In the genomic region with DNA sequence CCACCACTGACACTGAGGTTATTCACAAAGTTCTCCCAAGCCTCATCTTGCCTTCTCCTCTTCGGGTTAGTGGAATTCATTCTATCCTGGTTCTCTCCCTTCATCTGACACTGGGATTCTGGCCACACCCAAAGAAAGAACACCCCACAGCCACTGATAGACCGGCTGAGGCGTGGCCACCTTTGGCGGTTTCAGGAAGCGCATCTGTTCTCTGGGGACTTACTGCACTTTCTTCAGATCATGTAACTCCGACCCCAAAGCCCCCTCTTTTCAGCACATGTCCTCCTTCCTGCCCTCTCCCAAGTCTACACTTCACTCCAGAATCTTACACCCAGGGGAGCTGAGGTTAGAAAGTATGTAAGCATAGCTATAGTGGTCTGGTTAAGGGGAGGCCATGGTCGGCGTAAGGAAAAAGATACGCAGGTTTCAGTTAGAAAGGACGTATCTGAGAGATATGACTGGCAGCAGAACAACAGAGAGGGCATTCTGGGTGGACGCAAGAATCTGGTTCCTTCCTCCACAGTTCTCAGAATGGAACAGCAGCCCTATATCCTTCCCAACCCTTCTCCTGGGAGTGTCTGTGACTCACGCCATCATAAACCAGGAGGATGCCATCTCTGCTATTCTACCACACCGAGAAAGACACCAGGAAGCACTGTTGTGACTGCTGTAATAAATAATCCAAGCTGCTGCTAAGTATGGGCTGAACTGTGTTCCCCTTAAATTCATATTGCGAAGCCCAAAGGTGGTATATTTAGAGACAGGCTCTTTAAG, we compare ENCODE assay signal across 11 mouse cellular contexts.
DNase-seq lines count a peak whose midpoint lies in the region; ATAC-seq and TF ChIP-seq lines count a peak whose summit lies in the region.
"Had no signal": no experiment of that assay in that cellular context is flagged by ENCODE, and none has a peak within 500 bp of the region (broad histone marks: within the 10 kb centered on the region; RNA-seq: fewer than 3 reads in every experiment).

No protein-coding gene starts in this region.

- WGBS in hindbrain, embryonic 11.5 days = 64% methylated on average over 14 of the region's 14 CpGs
- WGBS in hindbrain, embryonic 16.5 days = 68% methylated on average over 14 of the region's 14 CpGs

- no peak for TF ChIP-seq CTCF in CH12.LX (conservative IDR thresholded peaks at IDR 0.05 in 1 of 2, IDR thresholded peaks at IDR 0.05 in 1 of 2; ENCODE audit: low read depth in 2 of 2, low read length in 2 of 2)

- no peak overlapping the region for H3K9ac ChIP-seq in hindbrain, embryonic 11.5 days (ENCODE audit: low read depth, low read length)
- H3K9ac ChIP-seq in hindbrain, embryonic 16.5 days (ENCODE audit: low read depth, low read length) = no peak overlapping the region
- H3K9ac ChIP-seq in CH12.LX (ENCODE audit: insufficient read depth, low read depth) = peak overlapping the region; percentile 36; the same call in 1 of the 2 replicates
- H3K9ac ChIP-seq: neural tube, embryonic 12.5 days had no signal

- no peaks in the 10 kb centered on the region for H3K4me1 ChIP-seq in hindbrain, embryonic 11.5 days (replicated peaks; ENCODE audit: control insufficient read depth, insufficient read depth, low read length)
- no peaks in the 10 kb centered on the region; the same call in none of the 2 replicates for H3K4me1 ChIP-seq in hindbrain, embryonic 16.5 days (ENCODE audit: control insufficient read depth, insufficient read depth, low read depth, low read length)
- peaks cover 14 to 41% of the 10 kb centered on the region in 2 experiments for H3K4me1 ChIP-seq in CH12.LX (ENCODE audit: control insufficient read depth in 1 of 2, insufficient read depth in 2 of 2)

- no peaks in the 10 kb centered on the region for H3K79me2 ChIP-seq in CH12.LX (replicated peaks; ENCODE audit: control insufficient read depth, extremely low read depth, insufficient read depth, poor library complexity, severe bottlenecking)

- intact Hi-C loops in gastrocnemius, postnatal 14 days (cut with DNase I; ENCODE audit: low total_unique reads) = no loop called here

- H3K4me3 ChIP-seq in hindbrain, embryonic 11.5 days (ENCODE audit: low read depth, low read length) = no peak overlapping the region
- no peak overlapping the region for H3K4me3 ChIP-seq in hindbrain, embryonic 16.5 days (ENCODE audit: low read length)
- H3K4me3 ChIP-seq in CH12.LX (replicated peaks in 1 of 3; ENCODE audit: low read depth in 2 of 3, low read length in 2 of 3, poor library complexity in 1 of 3) = no peak overlapping the region
- H3K4me3 ChIP-seq: neural tube, embryonic 12.5 days had no signal

- DNase-seq in hindbrain, embryonic 11.5 days (ENCODE audit: low spot score) = no peak
- DNase-seq in CH12.LX (ENCODE audit: extremely low read depth) (no peak), MN1 (ENCODE audit: low spot score) (peak; percentile 39)
- DNase-seq in spleen, postnatal 36 days (ENCODE audit: low spot score in 2 of 2) = peak; percentile 42 to 52
- DNase-seq in gastrocnemius, postnatal 14 days = no peak
- DNase-seq in adrenal gland, postnatal 14 days = no peak
- DNase-seq: adrenal gland, postnatal 36 days; cerebellum, postnatal 10 days had no signal

- H3K27ac ChIP-seq in hindbrain, embryonic 11.5 days (ENCODE audit: low read depth, low read length) = peak overlapping the region; percentile 39; the same call in 1 of the 2 replicates
- H3K27ac ChIP-seq in hindbrain, embryonic 16.5 days (ENCODE audit: low read depth, low read length) = no peak overlapping the region
- H3K27ac ChIP-seq in CH12.LX (ENCODE audit: insufficient read depth, low read depth) = no peak overlapping the region

- no peak for TF ChIP-seq POLR2A in CH12.LX (IDR thresholded peaks at IDR 0.05; ENCODE audit: low read depth, low read length)

- H3K9me3 ChIP-seq in hindbrain, embryonic 11.5 days (ENCODE audit: control insufficient read depth, low read length) = no peaks in the 10 kb centered on the region
- no peaks in the 10 kb centered on the region for H3K9me3 ChIP-seq in hindbrain, embryonic 16.5 days (ENCODE audit: control insufficient read depth, low read length)
- H3K9me3 ChIP-seq in CH12.LX (replicated peaks; ENCODE audit: low read length) = no peaks in the 10 kb centered on the region
- H3K9me3 ChIP-seq: neural tube, embryonic 12.5 days had no signal

- in situ Hi-C loops in CH12.LX (cut with MboI; ENCODE audit: low pct_ligation_motif_present, low pct_unique_long_range_greater_than_20kb, low sequenced_read_pairs) = no loop called here

- no peak overlapping the region for H3K4me2 ChIP-seq in hindbrain, embryonic 11.5 days (replicated peaks; ENCODE audit: low read depth, low read length)
- no peak overlapping the region for H3K4me2 ChIP-seq in hindbrain, embryonic 16.5 days (ENCODE audit: low read length)
- peak overlapping the region; percentile 41; the same call in 1 of the 2 replicates for H3K4me2 ChIP-seq in CH12.LX (ENCODE audit: insufficient read depth, low read depth, poor library complexity, severe bottlenecking)
- H3K4me2 ChIP-seq: neural tube, embryonic 12.5 days had no signal

- H3K27me3 ChIP-seq in hindbrain, embryonic 11.5 days (ENCODE audit: control insufficient read depth, insufficient read depth, low read length) = no peaks in the 10 kb centered on the region
- no peaks in the 10 kb centered on the region for H3K27me3 ChIP-seq in hindbrain, embryonic 16.5 days (replicated peaks; ENCODE audit: control insufficient read depth, insufficient read depth, low read length)
- H3K27me3 ChIP-seq in CH12.LX (replicated peaks) = no peaks in the 10 kb centered on the region
- H3K27me3 ChIP-seq: neural tube, embryonic 12.5 days had no signal

- no peaks in the 10 kb centered on the region for H3K36me3 ChIP-seq in hindbrain, embryonic 11.5 days (ENCODE audit: control insufficient read depth, insufficient read depth, low read length)
- no peaks in the 10 kb centered on the region for H3K36me3 ChIP-seq in hindbrain, embryonic 16.5 days (ENCODE audit: control insufficient read depth, insufficient read depth, low read length)
- no peaks in the 10 kb centered on the region for H3K36me3 ChIP-seq in CH12.LX (replicated peaks in 1 of 2; ENCODE audit: control insufficient read depth in 1 of 2, insufficient read depth in 1 of 2, low read length in 1 of 2)
- H3K36me3 ChIP-seq: neural tube, embryonic 12.5 days had no signal

- no peak for TF ChIP-seq EP300 in CH12.LX (IDR thresholded peaks at IDR 0.05; ENCODE audit: low read length)

- TF ChIP-seq RAD21 in CH12.LX (IDR thresholded peaks at IDR 0.05; ENCODE audit: low read depth, low read length) = no peak

- ATAC-seq in hindbrain, embryonic 11.5 days (ENCODE audit: low FRiP score) = no peak
- ATAC-seq in hindbrain, embryonic 16.5 days = no peak
- ATAC-seq: midbrain, embryonic 16.5 days had no signal

- dilution Hi-C loops in CH12.LX (cut with MboI; ENCODE audit: extremely low pct_ligation_motif_present, extremely low pct_unique_long_range_greater_than_20kb, low sequenced_read_pairs) = no loop called here

TF ChIP-seq in CH12.LX, 34 proteins besides CTCF, POLR2A, EP300 and RAD21:
- TF ChIP-seq CHD2 (IDR thresholded peaks at IDR 0.05; ENCODE audit: low read length) = no peak
- no peak for TF ChIP-seq KAT2A (IDR thresholded peaks at IDR 0.05; ENCODE audit: insufficient replicate concordance, low read length)
- TF ChIP-seq NELFE (IDR thresholded peaks at IDR 0.05; ENCODE audit: low read depth, low read length) = no peak
- TF ChIP-seq ELF1 (IDR thresholded peaks at IDR 0.05; ENCODE audit: low read depth, low read length) = peak; percentile 50
- TF ChIP-seq MEF2A (IDR thresholded peaks at IDR 0.05; ENCODE audit: borderline replicate concordance, low read depth, low read length) = no peak
- TF ChIP-seq POLR2AphosphoS2 (IDR thresholded peaks at IDR 0.05; ENCODE audit: low read depth, low read length) = no peak
- TF ChIP-seq HCFC1 (IDR thresholded peaks at IDR 0.05; ENCODE audit: low read depth, low read length) = no peak

Comparison
In these comparisons a context has a peak if more than half of its experiments do, and no peak if none do; other contexts are left out.
1. DNase-seq: peak in MN1 (single experiment) and spleen, postnatal 36 days (2 of 2); none in hindbrain, embryonic 11.5 days (single experiment), CH12.LX (single experiment), gastrocnemius, postnatal 14 days (single experiment) and adrenal gland, postnatal 14 days (single experiment).